Mouse (Mus musculus) Muller cell, postnatal 12 days (primary cell): Measurements from ENCODE around the gene Gabbr1.
"Not testable (repeated sequence)": the region's sequence is repeated elsewhere in the genome, so short reads cannot be mapped to it uniquely, and the experiment has no call there.

Source experiments
- DNase-seq: peaks from one replicate; pipeline ENCODE4 v3.0.0-alpha.2; 2015; ENCODE audit errors: inconsistent ontology term

Gene Gabbr1

DNA sequence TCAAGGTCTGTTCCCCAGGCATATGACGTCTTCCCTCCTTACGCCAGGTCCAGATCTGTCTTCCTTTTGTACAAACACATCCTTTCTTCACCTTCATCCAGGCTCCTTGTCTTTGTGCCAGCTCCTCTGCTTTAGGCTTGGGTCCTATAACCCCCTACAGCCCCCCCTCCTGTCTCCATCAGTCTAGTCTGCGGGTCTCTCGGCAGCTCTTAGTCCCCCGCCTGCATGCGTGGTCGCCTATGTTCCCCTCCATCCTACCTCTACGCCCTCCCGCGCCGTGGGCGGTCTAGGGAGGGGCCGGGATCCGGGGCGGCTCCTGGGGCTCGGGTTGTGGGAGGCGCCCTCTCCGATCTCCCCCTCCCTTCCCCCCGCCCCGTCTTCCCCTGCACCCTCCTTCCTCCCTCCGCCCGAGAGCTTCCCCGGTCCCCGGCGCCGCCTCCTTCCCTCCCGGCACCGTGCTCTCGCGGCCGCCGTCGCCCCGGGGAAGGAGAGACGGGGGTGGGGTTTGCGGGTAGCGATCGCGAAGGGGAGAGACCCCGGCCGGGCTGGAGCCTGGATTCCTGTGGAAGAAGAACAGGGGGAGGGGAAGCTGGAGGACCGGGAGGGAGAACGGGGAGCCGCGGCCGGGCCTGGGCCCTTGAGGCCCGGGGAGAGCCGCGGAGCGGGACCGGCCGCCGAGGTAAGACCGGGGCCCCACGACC, at the start of gene Gabbr1:
Gabbr1 (plus strand) TSS at position 356 of the 701 bp plus-strand sequence.
- DNase-seq = peak; percentile 93

DNA sequence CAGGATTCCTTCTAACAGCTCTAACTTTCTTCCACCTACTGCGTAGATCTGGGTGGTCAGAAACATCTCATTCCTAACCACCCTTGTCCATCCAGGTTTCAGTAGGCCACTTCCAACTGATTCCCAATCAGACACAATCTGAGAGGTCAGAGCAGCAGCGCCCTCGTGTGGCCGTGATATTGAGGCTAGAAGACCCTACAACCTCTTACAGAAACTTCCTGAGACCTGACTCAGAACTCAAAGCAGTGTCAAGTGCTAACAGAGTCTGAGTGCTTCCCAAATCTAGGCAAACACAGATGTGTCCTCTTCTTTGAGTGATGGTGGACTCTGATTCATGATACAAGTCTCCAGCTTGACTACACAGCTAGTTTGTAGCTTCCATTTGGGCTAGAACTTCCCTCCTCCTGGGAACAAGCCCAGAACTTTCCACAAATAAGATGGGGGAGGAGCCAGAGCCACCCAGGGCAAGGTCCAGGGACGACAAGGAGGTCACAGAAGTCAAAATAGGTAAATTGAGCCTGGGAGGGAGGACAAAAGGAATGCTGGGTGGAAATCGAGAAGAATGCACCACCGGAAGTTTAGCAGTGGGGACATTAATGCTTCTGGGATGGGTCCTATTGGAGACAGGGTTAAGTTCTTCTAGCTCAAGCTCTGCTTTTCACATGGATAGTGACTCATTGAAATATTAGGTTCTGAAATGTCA, 48.6 kb upstream of the Gabbr1 start:
- peak; percentile 59 for DNase-seq

DNA sequence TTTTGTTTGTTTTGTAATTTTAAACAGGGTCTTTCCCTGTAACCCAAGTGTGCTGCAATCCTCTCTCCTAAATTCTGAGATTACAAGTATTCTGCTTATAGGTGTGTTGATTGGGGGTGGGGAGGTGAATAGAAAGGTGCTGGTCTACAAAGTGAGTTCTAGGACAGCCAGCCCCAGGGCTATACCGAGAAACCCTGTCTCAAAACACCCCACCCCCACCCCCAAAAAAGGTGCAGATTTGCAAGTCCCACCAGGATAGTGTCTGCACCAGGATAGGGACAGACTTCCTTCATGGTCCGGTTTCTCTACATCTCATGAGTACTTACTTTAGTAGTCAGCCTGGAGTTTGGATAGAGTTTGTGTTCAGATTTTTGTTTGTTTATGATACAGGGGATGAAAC, 47.3 kb upstream of the Gabbr1 start:
- no peak for DNase-seq

DNA sequence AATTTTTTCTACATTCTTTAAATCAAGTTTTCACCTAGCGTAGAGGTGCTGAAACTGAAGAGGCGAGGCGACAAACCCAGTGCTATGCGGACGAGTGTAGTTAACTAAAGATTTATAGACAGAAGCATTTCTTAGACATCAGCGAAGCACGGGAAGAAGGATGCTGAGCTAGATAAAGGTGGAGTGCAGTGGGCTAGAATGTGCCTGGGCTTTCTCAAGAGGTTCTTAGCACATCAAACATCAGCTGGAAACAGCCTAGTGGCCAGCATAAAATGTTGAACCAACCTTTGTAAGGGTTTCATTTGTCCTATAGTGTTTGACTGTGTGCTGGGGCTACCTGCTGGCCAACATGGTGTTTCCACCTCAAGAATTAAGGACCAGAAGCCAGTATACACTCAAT, 44.9 kb upstream of the Gabbr1 start, which contains the start of gene Zfp57:
Zfp57 (plus strand) TSS at position 301 of the 400 bp plus-strand sequence.
- DNase-seq = no peak

DNA sequence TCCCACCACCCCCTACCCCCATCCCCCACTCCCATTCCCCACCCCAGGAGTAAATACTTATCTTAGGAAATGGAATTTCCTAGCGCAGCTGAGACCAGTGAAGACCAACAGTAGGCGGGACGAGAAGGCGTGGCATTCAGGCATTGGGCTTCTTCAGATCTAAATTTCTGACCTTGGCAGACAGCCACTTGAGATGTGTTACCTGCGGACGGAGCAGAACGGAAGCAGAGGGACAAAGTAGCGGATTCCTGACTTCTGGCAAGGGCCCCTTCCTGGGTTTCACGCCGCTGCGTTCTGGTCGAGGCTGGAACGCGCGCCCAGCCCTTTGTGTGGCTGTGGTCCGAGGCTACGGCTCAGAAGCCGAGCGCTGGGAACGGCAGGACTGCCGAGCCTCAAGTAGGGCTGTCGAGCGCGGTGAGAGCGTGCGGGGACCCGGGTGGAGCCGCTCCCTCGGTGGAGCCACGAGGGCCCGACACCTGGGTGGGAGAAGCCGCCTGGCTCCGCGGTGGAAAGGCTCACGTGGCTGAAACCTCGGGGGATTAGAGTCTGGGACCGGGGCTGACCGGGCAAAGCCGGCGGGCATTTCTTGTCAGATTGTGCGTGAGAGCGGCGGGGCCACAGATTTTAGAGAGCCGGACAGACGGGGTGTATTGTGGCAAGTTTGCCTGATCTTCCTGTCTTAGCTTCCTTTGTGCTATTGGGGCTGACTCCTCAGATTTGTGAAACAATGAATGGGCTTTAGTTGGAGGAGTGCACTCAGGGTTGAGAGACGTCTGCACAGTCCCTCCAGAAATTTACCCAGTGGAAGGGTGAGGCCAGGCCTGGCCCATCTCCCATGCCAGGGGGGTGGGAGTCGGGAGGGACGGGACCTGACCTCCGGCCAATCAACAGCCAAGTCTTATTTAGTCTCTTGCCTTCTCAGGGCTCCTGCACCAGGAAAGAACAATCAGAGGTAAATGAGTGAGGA, 43.1 kb upstream of the Gabbr1 start:
- DNase-seq = peak; percentile 79

DNA sequence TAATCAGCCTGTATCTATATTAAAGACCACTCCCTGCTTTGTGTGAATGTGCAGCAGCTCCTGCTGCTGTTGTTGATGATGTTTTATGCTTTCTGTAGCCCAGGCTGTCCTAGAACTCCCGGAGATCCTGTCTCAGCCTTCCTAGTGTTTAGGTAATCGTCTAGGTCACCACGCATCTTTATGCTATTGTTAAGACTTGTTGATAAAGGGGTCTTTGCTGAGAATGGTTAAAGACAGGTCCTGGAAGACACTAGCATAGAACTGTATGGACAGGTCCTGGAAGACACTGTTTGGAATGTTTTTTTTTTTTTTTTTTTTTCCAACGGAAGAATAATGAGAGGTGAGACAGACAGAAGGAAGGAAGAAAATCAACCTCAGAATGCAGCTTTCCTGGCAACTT, 42.4 kb upstream of the Gabbr1 start:
- no peak for DNase-seq

DNA sequence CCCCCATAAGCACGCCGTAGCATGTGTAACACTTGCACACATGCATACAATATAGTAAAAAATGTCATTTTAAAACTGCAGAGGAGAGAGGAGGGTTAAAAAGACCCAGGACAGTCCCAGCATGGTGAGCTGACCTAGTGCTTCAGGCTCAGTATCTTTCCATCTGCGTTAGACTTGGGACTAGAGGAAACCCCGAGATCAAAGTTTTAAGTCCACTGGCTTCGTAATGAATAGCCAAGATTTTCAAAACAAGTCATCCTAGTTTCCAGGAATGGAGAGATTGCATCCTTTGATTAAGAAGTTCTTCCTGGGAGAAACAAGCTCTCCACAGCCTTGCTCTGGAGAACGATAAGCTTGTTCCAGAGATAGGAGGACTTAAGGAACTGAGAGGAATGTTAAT, 37.6 kb upstream of the Gabbr1 start:
- DNase-seq = no peak

DNA sequence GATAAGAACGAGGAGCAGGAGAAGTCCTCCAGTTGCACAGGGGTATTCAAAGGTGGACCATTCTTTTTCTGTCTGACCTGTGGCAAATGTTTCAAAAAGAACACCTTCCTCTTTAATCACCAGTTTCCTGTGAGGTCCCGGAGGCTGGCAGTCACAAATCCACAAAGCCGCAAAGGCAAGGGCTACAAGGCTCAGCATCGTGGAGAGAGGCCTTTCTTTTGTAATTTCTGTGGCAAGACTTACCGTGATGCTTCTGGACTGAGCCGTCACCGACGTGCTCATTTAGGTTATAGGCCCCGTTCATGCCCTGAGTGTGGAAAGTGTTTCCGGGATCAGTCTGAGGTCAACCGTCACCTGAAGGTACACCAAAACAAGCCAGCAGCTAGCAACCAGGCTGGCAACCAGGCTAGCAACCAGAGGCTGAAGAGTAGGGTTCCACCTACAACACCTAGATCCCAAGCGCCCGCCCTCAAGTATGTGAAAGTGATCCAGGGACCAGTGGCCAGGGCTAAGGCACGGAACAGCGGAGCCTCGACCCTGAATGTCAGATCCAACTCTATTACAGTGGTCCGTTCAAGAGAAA, 36.2 kb upstream of the Gabbr1 start:
- no peak for DNase-seq

DNA sequence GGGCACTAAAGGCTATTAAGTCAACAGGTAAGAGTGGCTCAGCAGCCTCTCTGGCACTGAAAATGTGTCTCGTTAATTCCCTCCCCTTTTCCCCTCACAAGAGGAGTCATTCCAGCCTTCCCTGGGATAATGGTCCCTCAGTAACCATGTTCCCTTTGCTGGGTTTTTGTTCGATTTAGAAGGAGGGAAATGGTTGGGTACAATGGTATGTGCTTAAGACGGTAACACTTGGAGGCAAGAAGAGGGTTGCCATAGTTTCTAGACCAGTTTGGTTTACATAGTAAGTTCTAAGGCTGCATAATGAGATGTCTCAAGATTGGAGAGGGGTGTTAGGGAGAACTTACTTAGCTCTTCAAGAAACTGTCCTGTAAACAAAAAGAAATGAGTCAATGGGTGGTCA, 34.0 kb upstream of the Gabbr1 start:
- no peak for DNase-seq

DNA sequence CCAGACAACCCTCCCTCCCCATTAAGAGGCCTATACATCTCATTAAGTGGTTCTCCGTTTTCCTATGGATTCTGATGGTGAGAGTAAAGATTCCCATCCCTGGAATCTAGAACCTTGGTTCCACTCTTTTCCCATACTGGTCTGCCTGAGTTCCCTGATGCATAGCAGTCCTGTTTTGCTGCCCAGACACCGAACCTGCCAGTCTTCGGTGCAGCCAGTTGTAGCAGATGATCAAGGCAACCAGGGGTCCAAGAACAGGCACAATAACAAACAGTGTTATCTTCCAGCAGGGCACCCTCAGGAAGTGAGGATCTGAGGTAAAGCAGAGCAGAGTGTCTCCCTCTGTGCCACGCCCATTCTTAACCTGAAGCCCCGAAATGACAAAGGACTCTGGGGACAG, 33.6 kb upstream of the Gabbr1 start:
- no peak for DNase-seq

DNA sequence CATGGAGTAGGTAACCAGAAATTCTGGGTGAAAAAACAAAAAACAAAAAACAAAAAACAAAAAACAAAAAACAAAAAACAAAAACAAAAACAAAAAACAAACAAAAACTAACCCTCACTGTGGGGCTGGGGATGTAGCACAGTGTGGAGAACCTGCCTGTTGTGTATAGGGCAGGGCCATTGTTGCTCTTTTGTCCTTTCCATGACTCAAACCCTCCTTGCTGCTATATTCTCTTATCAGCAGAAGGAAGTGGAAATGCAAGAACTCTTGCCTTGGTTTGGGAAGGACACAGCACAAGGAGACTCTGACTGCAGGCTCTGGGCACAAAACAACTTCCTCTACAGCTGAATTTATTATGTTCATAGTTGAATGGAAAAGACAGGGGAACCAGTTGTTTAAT, 29.4 kb upstream of the Gabbr1 start:
- no peak for DNase-seq

DNA sequence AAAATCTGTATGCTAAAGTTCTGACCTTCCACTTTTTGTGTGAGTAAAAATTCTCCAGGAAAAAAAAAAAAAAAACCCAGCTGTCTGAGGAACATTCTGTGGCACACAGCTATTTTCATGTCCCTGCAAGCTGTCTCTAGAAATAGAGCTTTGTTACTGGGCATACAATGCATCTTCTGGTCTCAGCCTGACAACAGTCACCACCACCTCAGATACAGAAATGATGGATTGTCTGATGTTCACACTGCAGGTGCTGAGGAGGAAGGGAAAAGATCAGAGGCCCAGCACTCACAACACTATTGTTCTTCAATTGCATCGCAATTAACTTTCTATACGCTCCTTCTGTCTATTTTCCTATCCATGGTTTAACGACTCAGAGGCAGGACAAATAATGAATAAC, 27.4 kb upstream of the Gabbr1 start:
- DNase-seq = no peak

DNA sequence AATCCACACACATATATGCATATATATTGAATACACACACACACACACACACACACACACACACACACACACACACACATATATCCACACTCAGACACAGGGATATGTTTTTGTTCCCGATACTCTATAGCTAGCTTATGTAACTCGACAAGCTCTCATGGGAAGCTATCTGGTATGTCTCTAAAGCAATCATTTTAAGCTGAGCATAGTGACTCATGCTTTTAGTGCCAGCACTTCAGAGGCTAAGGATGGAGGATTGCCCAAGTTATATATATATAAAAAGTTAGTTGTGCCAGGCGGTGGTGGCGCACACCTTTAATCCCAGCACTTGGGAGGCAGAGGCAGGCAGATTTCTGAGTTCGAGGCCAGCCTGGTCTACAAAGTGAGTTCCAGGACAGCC, 26.5 kb upstream of the Gabbr1 start:
- not testable (repeated sequence) for DNase-seq

DNA sequence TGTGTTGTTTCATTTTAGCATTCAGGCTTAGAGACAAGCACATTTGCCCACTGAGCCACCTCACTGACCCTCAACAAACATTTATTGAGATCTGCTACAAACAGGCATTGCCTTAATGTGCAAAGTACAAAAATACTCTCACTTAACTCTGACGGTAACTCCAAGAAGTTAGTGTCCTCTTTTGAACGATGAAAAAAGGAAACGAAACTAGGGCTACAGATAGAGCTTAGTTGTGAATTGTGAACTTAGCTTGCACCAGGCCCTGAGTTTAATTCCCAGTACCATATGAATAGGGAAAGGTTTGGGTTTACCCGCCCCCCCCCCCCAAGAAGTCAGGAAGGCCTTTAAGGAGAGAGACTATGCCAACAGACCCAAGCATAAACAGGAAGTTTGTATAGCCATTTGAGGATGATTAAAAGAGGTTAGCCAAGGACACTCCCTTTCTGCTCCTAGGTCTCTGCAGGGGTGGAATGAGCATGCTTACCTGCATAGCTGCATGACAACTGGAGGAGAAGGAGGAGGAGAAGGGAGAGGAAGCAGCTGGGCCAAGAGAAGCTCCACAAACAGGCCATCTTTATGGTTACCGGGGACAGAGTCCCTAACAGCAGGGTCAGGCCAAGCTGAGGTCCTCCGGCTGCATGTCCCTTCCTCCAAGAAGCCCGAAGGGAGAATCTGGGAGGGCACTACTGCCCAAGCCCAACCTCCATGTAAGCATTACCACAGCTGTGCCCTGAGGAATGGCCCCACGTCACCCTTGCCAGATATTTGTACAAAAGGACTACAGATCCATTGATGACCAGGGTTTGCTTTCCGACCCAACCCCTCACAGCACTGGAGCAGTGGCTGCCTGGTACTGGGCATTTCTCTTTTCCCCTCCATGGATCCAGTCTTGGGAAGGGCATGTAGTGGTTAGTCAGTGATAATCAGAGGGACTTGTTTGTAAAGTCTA, 22.9 kb upstream of the Gabbr1 start, which contains the start of gene Mog:
Mog (minus strand) TSS at position 771 of the 949 bp plus-strand sequence.
- DNase-seq = no peak

DNA sequence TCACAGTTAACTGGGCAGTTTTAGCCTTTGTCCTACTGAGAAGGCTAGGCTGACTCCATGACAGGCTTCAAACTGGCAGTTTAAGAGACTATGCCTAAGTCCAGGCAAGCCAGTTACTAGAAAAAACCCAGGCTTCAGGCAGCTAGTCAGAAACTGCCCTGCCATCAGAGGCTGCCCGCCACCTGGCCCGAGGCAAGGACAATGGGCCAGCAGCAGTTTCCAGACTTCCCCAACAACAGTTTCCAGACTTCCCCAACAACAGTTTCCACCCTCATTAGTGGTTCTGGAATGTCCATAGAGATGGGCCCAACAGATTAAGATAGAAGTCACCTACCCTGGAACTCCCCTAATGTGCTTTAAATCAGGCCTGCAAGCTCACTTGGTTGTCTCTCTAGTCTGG, 19.3 kb upstream of the Gabbr1 start:
- no peak for DNase-seq

DNA sequence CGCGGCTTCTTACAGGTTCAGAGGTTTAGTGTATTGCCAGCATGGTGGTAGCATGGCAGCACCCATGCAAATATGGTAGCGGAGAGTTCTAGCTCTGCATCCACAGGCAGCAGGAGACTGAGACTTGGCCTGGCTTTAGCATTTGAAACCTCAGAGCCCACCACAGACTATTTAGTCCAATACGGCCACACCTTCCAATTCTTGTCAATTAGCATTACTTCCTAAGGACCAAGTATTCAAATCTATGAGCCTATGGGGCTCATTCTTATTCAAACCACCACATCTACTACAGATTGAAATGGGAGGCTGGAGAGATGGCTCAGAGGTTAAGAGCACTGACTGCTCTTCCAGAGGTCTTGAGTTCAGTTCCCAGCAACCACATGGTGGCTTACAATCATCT, 18.3 kb upstream of the Gabbr1 start:
- DNase-seq = no peak

DNA sequence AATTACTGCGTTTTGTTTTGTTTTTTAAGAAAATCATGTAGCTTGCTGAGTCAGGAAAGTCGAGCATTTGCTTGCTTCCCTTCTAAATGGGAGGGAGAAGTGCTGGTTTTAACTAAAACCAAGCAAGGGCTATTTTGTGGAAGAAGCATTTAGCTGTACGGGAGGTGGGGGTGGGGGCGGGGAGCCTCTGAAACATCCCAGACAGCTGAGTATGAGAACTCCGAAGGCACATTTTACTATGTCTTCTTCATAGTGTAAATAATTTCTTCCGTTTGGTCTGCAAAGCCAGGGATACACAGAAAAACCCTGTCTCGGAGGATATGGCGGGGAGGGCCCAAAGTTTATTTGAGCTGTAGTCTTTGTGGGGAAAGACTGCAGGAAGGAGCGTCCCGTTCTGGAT, 17.6 kb upstream of the Gabbr1 start:
- DNase-seq = no peak

DNA sequence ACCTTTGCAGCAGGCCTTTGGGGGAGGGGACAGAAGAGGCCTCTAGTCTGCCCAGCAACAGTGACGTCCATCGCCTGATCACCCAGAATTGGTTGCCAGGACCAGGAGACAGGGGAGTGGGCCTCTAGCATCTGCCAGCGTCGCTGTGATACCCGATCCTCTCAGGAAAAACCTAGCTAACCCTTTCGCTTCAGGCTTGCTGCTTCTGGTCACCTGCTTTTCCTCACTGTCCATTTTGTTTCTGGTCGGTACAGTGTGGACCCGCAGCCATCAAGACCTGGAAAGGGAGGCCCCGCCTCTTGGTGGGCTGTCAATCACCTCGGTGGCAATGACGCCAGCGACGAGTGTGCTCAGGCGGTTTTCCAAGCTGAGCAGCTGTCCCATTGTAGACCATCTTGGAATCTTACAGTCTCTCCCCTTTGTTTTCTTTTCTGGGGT, 17.1 kb upstream of the Gabbr1 start:
- peak; percentile 98 for DNase-seq

DNA sequence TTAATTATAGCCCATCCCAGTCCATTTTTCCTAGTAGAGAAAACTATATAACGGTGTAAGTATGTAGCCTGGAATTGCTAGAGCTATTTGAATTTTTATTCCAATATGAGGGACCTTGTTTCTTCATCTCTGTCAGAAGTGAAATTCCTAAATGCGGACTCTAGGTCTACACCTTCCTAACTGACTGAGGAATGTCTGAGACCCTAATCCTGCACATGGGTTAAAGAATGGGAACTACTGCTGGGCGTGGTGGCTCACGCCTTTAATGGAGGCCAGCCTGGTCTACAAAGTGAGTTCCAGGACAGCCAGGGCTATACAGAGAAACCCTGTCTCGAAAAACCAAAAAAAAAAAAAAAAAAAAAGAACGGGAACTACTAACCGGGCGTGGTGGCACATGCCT, 16.6 kb upstream of the Gabbr1 start:
- DNase-seq = no peak

DNA sequence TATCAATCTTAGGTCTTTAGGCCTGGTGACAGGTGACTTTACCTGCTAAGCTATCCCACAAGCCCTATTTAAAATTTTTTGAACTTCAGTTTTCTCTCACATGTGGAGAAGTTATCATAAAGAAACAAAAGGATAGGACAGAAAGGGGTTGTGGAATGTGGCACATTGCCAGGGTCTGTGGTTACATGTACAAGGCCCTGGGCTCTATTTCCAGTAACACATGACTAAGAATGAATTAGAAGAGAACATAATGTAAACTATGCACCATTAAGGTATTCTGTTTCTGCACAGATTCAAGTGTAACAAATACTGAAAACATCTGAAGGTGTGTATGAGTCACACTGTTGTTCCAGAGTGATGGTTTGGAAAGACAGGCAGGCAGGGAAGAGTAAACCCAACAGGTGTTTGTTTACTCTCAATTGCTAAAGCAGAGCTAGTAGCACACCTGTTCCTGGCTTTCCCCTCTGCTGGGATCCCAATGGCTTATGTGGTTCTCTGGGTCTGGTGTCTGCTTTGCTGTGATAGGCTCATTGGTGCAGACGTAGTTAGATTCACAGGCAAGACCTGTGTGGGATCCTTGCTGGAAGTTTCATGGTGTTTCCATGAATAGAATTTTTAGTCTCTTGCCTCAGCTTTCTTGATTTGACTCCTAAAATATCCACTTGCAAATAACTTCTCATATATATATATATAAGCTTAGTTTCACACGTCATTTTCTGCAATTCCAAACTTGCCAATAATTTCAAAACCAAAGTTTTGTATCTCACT, 6.5 kb upstream of the Gabbr1 start:
- no peak for DNase-seq
